Mouse (Mus musculus) thymus, adult 18-20 months (tissue): ENCODE measurements around the gene Dhrs9.
"Not testable (repeated sequence)": the region's sequence is repeated elsewhere in the genome, so short reads cannot be mapped to it uniquely, and the experiment has no call there.

ENCODE experiments used
- DNase-seq, 2 experiments: peaks; one replicate each; pipeline ENCODE4 v3.0.0; 2022; ENCODE audit warnings: mixed read lengths in 2 of 2

Gene Dhrs9

DNA sequence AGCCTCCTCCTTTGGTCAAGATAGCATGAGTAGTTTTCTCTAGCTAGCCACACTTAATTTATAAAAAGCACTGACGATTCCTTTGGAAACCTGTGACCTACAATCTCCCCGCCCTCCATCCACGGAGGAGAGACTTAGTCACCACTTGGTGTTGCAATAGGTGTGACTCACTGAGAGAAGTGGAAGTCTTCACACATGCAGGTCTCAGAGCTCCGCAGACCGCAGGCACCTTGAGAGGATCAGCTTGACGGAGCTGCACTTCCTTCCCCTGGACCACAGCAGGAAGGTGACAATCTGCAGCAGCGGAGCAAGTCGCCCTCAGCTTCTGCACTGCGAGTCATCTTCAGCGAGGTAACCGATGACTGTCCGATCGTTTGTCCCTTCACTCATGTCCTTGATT is at the start of gene Dhrs9:
Gene Dhrs9, plus strand, starts transcription at position 165 of the 400 bp plus-strand sequence.
- no peak for DNase-seq

DNA sequence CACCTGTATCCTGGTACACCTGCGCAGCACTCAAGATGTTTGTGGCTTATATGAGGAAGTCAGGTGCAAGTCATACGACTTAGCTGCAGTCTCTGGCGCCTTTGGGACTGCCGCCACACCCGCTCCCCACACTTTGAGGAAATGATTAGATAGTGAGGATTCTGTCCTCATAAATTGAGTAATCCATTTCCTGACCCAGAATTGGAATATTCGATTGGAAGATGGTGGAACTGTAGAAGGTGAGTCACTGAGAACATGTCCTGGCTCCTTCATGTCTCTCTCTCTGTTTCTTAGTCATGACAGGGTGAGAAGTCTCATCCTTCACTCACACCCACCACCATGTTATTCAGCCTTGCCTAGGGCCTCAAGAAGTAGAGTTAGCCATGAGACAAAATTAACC is 48.7 kb upstream of the Dhrs9 start:
- not testable (repeated sequence) for DNase-seq

DNA sequence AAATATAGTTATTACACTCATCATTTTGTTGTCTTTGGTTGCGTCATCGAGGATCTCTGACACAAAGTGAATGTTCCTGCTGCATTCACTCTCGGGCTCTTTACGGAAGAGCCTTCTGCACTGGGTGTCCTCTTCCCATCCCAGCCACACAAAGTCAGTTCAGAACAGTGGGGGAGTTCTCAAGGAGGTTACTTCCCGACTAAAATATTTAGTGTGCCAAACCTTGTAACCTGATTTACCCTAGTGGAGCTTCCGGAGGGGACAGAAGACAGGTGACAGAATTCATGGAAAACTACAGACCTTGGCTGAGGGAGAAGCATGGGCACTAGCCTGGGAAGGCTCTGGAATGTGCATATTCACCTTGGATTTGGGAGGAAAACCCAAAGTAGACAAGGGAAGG is 38.7 kb upstream of the Dhrs9 start:
- no peak for DNase-seq

DNA sequence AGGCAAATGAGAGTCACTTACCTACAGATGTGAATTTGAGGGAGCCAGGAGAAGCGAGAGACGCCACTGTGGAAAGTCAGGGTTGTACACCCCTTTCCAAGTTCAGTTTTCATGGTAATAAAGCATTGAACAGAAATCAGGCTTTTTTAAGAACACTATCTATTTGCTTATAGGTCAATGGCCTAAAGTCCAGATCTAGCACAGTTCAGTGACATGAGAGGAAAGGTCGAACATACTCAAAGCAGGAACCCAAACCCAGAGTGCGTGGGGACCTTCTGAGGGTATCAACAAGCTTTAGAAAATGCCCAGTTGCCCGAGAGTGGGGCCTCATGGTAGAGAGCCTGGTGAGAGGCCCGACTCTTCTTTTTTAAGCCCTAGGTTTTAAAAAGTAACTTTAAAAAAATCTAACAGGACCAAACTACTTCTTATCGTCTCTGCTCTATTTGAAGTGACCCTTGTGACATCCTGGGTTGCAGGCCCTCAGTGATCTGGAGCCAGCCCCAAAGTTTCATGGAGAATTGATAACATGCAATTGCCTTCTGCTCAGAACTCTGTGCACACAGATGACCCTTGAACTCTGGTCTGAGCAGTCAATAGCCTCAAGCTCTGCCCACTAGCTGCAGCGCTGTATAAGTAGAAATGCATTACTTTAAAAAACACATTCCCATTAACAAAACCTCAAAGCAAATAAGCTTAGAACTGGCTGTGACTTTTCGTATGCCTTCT is 37.6 kb upstream of the Dhrs9 start, which contains the start of gene Abcb11:
Gene Abcb11, minus strand, starts transcription at position 121 of the 726 bp plus-strand sequence.
- no peak for DNase-seq

DNA sequence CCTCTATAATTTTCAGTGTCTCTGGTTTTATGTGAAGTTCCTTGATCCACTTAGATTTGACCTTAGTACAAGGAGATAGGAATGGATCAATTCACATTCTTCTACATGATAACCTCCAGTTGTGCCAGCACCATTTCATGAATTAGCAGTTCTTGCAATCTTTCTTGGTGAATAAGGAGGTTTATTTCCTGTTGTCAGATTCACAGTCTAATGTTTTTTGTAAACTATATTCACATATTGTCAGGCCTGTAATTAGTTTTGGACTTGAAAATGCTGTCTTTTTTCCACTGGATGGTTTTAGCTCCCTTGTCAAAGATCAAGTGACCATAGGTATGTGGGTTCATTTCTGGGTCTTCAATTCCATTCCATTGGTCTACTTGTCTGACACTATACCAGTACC is 24.8 kb upstream of the Dhrs9 start:
- DNase-seq, result not testable (repeated sequence)

DNA sequence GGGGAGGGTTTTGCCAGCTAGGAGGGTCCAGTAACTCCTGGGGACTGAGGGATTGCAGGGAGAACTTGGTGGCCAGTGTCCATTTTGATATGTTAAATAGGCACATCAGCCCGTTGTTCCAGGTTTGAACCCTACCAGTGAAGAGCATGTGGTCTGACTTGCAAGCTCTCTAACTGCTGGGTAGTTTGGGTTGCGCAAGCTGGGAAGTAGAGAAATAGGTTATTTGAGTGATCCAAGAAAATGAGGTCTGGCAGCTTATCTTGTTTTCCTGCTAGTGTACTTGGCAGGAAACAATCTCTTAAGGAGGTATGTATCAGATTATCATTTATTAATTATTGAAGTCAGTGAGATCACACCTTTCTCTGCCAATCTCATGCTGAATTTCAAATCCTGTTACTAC is 15.4 kb upstream of the Dhrs9 start:
- DNase-seq, result no peak

DNA sequence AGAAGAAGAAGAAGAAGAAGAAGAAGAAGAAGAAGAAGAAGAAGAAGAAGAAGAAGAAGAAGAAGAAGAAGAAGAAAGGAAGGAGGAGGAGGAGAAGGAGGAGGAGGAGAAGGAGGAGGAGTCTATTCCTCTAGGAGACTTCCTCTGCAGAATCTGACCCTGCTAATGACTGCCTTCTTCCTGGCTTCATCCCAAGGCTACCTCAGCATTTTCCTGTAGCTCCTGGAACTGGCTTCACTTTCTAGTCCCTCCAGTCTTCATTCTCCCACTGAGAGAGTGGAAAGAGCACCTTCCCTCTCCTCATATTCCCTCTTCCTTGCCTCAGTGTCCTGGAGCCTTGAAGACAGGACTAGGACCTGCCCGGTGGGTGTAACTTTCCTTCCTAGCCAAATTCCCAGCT is 15.0 kb upstream of the Dhrs9 start:
- DNase-seq, result no peak

DNA sequence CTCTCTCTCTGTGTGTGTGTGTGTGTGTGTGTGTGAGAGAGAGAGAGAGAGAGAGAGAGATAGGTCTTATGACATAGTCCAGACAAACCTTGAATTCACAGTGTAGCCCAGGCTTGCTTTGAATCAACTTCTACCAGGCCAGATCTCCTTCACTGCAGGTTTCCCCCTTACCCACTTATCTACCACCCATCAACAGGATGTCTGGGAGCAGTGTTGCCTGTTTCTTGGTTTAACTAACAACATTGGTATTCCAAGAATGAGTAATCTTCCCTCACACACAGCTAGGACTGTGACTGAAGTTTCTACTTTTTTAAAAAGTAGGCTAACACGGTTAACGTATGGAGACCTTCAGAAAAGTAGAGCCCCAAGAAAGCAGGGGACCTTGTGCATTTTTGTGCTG is 3.5 kb upstream of the Dhrs9 start:
- DNase-seq, result no peak

DNA sequence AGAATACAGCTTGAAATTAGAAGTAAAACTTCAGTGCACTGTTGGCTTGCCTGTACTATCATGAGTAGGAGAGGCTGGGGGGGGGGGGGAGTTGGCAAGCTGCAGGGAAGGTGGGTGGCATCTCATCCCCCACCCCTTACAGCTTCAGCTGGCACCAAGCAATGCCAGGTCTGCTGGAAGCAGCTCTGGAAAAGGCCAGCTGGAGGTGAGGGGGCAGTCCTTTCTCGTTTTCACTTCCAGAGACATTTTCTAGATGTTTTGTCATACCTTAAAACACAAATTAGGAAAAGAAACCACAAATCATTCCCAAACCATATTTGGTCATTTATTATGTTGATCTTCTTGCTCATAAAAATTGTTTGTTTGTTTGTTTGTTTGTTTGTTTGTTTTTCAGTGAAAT is 444 bp upstream of the Dhrs9 start:
- no peak for DNase-seq

DNA sequence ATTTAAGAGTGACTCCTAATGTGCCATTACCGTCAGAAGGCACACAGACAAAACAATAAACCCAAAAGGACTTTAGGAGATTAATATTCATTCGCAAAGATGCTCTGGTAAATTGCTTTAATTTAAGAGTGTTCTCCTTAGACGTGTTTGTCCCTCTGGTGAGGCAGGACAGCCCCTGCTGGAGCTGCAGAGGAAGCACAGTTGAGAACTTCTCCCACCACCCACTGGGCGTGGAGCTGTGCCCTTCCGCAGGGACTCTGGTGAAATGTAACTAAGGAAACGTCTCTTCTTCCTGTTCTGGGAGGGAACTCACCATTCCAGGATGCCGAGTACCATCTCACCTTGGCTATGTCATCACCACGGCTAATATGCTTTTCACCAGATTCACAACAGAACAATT is 1.5 kb downstream of the Dhrs9 start:
- DNase-seq, result no peak

DNA sequence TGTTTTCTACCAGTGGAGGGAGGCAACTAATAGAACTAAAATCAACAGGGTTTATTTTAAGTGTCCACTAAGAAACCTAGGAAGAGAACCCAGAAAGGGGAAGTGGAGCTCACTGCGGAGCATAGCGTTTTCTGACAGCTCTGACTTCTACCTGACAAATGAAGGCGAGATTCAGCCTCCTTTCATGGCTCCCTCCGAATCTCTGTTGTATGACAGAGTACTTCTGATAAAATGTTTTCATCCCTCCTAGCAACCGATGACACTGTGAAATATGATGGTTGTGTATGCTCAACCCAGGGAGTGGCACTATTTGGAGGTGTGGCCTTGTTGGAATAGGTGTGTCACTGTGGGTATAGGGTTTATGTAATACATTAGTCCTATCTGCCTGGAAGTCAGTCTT is 2.6 kb downstream of the Dhrs9 start:
- DNase-seq, result no peak

DNA sequence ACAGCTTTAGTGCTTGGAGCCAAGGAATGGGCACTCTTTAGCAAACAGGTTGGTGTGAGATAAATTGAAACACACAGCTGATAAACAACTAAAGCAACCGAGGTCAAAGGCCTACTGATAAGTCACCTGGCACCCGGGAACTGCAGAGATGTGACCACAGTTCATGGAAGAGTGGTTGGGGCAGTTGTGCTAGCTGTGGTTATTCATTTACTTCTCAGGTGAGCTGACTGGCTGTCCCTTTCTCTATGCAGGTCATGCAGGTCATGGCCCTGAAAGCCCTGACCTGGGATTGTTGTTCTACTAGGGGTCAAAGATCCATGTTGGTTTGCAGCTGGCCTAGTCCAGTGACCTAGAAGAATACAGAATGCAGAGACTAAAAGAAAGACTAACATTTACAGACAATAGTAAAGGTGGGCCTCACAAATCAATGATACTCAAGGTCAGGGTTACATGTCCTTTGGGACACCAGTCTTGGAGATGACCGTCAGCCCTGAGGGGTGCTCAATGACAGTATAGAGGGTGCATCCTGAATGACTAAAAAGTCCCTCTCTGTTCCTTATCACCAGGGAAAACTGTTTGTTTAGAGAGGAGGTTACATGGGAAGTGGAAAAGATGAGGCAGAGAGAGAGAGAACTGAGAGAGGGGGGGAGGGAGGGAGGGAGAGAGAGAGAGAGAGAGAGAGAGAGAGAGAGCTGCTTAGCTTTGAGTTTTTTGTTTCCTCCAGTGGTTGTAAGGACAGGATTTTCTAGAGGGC is 6.0 kb downstream of the Dhrs9 start:
- DNase-seq, result no peak

DNA sequence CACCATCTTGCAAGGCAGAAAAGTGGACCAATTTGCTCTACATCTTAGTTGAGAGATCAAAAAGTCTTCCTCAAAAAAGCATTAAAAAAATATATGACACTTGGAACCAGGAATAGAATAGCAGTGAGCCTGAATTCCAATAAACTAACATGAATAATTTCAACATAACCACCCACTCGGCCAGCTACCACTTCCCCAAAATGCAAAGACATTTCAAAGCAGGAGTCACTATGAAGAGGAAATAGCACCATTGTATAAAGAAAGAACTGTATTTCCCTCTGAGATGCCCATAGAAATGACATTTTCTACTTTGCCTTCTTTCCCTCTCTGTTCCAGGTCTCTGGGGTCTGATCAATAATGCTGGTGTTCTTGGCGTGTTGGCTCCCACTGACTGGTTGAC is 13.7 kb downstream of the Dhrs9 start:
- no peak for DNase-seq

DNA sequence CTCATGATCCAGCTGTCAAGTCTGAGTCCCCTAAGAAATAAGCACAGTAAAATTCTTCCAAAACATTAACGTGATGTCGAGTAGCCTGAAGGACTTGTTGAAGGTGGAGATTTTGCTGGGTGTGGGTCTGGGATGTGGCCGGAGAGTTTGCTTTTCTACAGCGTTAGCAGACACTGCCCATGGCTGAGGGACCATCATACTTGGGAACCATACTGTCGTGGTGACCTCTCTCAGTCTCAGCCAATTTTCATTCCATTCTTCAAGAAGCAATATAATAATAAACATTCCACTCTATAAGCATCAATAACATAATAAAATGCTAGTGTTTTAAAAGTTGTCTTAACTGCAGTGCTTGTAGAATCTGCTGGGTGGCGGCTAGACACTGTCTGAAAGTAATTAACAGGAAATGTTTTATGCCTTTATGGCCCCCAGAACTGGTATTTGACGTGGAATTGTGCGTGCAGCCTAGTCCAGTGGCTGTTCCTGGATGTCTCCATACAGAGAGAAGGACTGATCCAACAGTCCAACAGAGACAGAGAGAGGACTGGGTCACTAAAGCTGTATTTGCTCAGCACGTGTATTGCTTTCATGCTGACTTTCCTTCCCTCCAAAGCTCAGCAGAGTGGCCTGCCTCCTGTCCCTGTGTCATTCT is 15.5 kb downstream of the Dhrs9 start:
- no peak for DNase-seq

DNA sequence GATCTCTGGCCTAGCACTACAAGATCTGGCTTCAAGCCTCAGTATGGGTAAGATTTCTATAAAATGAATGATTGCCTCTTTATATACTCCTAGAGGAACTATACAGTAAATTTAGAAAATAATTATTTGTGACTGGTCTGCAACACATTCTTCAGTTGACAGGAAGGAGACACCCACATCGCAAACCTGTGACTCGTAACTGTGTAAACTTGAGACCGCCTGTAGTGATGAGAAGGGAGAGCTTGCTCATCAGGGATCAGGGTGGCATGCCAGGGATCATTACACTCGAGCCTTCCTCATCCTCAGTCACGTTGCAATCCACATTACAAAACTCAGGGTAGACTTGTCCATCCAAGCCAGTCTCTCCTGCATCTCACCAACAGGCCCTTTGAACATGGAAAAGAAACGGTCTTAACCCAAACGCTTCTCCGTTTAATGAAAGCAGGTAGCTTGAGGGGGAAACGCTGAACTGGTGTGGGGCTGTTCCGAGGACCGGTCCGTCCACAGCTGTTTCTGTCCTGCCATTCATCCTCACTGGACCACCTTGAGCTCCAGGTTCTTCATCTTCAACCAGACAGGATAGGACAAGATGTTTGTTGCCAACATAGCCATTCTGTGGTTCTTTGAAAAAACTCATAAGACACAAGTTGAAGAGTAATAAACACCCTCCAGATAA is 16.7 kb downstream of the Dhrs9 start:
- no peak for DNase-seq

DNA sequence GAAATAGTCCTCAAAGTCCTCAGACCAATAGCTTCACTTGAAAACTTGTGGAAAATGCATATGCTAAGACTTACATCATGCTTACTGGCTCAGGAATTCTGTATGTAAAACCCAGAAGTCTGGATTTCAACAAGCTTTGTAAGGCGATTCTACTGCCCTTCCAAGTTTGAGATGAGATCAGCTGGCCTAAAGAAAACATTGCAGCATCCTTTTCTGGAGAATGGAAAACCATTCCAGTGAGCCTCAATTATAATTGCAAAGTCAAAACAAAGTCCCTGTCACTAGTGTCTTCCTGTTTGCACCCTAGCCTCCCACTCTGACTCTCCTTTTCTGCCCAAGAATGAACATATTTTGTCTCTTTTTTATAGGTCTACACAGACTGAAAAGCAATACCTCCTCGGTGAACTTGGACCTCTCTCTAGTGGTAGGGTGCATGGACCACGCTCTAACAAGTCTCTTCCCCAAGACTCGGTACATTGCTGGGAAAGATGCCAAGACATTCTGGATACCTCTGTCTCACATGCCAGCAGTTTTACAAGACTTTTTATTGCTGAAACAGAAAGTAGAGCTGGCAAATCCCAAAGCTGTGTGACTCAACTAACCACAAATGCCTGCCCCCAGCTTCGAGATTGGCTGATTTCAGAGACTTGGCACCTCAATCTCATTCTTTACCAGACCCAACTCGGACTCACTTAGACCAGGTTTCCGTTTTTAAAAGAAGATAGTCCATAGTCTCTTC is 20.8 kb downstream of the Dhrs9 start:
- no peak for DNase-seq

DNA sequence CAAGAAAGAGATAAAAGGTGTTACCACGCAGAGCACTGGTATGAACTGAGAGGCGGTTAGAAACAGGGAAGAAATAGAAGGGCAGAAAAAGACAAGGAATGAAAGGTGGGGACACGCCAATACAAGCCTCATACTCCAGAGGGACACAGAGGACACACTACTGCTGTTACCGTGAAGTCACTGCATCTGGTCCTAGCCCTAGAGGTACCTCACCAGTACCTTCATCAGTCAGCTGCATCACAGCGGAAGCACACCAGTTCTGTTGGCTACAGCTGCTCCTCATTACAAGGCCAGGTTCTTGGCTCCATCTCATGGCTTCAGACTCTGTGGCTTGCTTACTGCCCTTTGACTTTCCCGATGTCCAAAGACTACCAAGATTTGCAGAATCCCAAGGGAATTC is 21.6 kb downstream of the Dhrs9 start:
- DNase-seq, result no peak

DNA sequence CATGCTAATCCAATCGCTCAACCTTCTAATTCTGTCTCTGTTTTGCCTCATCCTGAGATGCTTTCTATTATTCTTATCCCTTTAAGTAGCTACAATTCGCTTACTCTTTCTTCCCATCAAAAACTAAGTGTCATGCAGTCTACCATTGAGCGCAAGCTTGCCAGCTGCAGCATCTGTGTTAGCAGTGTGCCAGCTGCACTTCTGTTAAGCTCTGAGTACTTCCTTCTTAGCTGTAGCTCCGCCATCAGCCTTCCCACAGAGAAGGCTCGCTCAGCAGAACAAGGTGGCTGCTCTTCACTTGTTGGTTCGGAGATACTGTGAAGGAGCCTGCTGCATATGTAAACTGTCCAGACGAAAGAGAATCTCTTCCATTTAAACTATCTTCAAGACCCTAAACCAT is 22.1 kb downstream of the Dhrs9 start:
- no peak for DNase-seq

DNA sequence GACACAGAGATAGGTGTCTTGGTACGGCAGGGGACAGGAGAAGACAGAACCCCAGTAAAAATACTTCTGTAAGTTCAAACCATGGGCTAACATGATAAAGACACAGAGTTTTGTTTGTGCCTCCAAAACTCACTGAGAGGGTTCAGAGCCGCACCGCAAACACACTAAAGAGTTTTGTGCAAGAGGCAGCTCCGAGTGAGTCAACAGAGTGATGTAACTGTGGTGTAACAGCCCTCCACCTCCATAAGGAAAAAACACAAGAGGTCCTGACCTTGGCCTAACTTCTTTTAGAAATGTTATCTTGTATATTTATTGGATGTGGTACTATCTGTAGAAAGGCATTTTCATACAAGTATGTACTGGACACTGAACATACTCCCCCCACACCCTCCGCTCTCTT is 25.4 kb downstream of the Dhrs9 start:
- DNase-seq, result no peak

DNA sequence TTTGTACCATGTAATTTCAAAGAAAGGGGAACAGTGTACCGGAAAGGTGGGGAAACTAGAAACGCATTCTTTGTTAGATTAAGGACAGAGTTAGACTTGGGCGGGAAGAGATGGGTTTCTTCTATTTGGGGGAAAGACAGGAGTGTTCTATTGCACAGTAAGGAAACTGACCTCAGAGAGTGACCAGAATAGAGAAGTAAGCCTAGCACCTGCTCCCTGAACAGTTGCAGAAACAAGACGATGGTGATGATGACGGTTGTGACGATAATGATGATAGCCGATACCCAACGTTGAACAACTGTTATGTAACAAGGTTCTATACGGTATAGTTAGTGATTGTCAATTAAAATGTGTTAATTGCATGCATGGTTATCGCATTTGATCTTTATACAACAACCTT is 34.3 kb downstream of the Dhrs9 start:
- no peak for DNase-seq

DNA sequence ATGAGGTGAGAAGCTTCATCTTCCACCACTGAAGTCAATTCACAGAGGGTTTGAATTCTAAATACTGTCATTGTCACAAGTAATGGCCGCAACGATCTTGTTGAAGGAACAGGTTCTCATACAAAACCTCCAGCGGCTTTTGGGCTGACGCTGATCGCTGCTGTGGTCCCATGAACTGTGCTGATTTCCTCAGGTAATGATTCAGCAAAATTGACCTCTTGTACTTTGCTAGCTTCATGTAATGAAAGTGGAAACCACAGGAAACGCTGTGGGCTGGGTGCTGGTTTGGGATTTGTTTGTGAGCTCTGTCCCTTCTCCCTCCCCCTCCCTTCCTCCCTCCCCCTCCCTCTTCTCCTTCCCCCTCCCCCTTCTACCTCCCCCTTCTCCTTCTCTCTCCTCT is 34.8 kb downstream of the Dhrs9 start:
- DNase-seq, result no peak

DNA sequence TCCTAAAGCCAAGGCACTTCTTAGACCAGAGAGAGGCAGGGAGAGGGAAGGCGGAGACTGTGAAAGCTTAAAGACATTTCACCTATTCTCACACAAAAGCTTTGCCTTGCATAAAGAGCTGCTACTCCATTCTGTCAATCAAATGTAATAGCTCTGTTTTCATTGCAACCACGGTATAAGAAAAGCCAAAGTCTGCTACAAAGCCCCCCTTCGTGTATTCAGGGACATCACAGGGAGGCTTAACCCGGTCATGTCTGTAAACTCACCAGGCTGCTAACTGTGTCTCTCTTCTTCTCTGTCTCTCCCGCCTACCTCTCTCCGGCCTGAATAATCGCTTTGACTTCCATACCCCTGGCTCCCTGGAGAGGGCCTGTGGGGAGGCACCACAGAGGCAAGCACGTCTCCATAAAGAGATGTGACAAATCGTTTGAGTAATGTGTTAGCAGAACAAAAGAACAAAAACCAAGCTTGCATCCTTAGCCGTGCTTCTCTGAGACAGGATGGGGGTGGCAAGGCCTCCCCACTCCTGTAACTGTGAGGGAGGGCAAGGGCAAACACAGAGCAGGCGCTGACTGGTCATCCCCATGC is 38.1 kb downstream of the Dhrs9 start:
- DNase-seq, result no peak
